Comparison of ENCODE assay signal across 9 mouse cellular contexts in the genomic region with DNA sequence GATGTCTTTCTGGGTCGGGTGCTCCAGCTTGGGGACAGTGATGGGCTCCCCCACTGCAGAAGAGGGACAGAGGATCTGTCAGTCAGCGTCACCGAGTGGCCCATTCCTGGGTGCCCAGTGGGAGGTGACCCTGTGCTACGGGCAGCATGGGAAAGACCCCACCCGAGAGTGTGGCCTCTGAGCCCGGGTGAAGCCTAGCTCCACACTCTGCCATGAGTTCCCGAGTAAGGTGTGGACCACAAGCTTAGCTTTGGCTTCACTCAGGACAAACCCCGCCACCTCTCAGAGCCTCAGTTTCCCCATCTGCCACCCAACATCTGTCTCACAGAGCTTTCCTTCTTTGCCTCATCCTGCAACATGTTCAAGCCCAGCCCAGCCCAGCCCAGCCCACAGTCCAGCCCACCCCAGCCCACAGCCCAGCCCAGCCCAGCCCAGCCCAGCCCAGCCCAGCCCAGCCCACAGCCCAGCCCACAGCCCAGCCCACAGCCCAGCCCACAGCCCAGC. TPM values are rescaled to one million over a fixed set of nuclear protein-coding genes. Genes with fewer than 3 reads are reported as not detected.
DNase-seq lines count a peak whose midpoint lies in the region; ATAC-seq and TF ChIP-seq lines count a peak whose summit lies in the region.
"Had no signal": no experiment of that assay in that cellular context is flagged by ENCODE, and none has a peak within 500 bp of the region (broad histone marks: within the 10 kb centered on the region; RNA-seq: fewer than 3 reads in every experiment).

No protein-coding gene starts in this region.

- 55% methylated on average over 8 of the region's 8 CpGs for WGBS in forebrain, embryonic 12.5 days
- 46% methylated on average over 8 of the region's 8 CpGs for WGBS in liver, embryonic 11.5 days

- H3K4me2 ChIP-seq in forebrain, embryonic 12.5 days: no peak overlapping the region
- peak overlapping the region; percentile 10; the same call in 1 of the 2 replicates for H3K4me2 ChIP-seq in liver, embryonic 11.5 days

- intact Hi-C loops in heart, postnatal 36 days (cut with DNase I): no loop called here

- peaks cover 14% of the 10 kb centered on the region for H3K4me1 ChIP-seq in forebrain, embryonic 12.5 days
- peaks cover 28% of the 10 kb centered on the region for H3K4me1 ChIP-seq in liver, embryonic 11.5 days (replicated peaks; ENCODE audit: control insufficient read depth, insufficient read depth, low read length)

- no peaks in the 10 kb centered on the region for H3K36me3 ChIP-seq in forebrain, embryonic 12.5 days (replicated peaks)
- H3K36me3 ChIP-seq in liver, embryonic 11.5 days (ENCODE audit: control insufficient read depth, insufficient read depth, low read length): no peaks in the 10 kb centered on the region

- TF ChIP-seq CTCF in layer of hippocampus, adult 2 months (conservative IDR thresholded peaks at IDR 0.05): no peak

- H3K9me3 ChIP-seq in forebrain, embryonic 12.5 days: no peaks in the 10 kb centered on the region
- H3K9me3 ChIP-seq in liver, embryonic 11.5 days (ENCODE audit: control insufficient read depth, low read length): no peaks in the 10 kb centered on the region

- no peaks in the 10 kb centered on the region for H3K27me3 ChIP-seq in forebrain, embryonic 12.5 days
- no peaks in the 10 kb centered on the region for H3K27me3 ChIP-seq in liver, embryonic 11.5 days (replicated peaks; ENCODE audit: control insufficient read depth, insufficient read depth, low read length)

- peak; percentile 67 for ATAC-seq in forebrain, embryonic 12.5 days (ENCODE audit: low FRiP score)
- ATAC-seq in liver, embryonic 11.5 days (replicated peaks; ENCODE audit: low FRiP score): peak; percentile 40

- DNase-seq in heart, adult 11 months: peak; percentile 96
- DNase-seq in heart, postnatal 36 days: no peak
- peak; percentile 24 for DNase-seq in 3134 (ENCODE audit: extremely low read depth, insufficient read length, low spot score)
- DNase-seq in liver, embryonic 11.5 days (ENCODE audit: low spot score): no peak
- no peak for DNase-seq in layer of hippocampus, adult 2 months (ENCODE audit: low spot score in 2 of 2)
- DNase-seq in right cerebral cortex, postnatal 14 days: no peak
- no peak for DNase-seq in left cerebral cortex, adult 9 months (ENCODE audit: low spot score in 2 of 2)
- DNase-seq: thymus, adult 2 months had no signal

- no peak overlapping the region for H3K27ac ChIP-seq in forebrain, embryonic 12.5 days
- H3K27ac ChIP-seq in liver, embryonic 11.5 days (ENCODE audit: low read depth, low read length): no peak overlapping the region
- no peak overlapping the region for H3K27ac ChIP-seq in layer of hippocampus, adult 2 months

- H3K4me3 ChIP-seq in forebrain, embryonic 12.5 days (replicated peaks): no peak overlapping the region
- H3K4me3 ChIP-seq in liver, embryonic 11.5 days (ENCODE audit: low read depth, low read length): no peak overlapping the region
- H3K4me3 ChIP-seq in layer of hippocampus, adult 2 months: no peak overlapping the region

- H3K9ac ChIP-seq in forebrain, embryonic 12.5 days: no peak overlapping the region
- no peak overlapping the region for H3K9ac ChIP-seq in liver, embryonic 11.5 days (ENCODE audit: low read depth, low read length)

RNA-seq across cellular contexts. Expression of gene Uvrag, which starts 13.8 kb away (rescaled TPM):
- total RNA-seq in heart, postnatal 36 days (2021): 10 to 100 TPM; 21.6 to 28.6 TPM
- polyA plus RNA-seq in forebrain, embryonic 12.5 days (2016; fragmentation: Nextera tagmentation; extraction: Ambion mirVana): 14.8 and 16.1 TPM in 2 replicates
- 14.5 and 16.2 TPM in 2 replicates for polyA plus RNA-seq in liver, embryonic 11.5 days (2014; fragmentation: Nextera tagmentation; extraction: Ambion mirVana)
- total RNA-seq in layer of hippocampus, adult 2 months (2021): 10 to 100 TPM; 48.9 to 52.4 TPM

RNA-seq across cellular contexts. Expression of gene Dgat2, which starts 27.8 kb away (rescaled TPM):
- total RNA-seq in heart, postnatal 36 days (2021): 100 to 1,000 TPM; 395 to 404 TPM
- 8.4 and 8.6 TPM in 2 replicates for polyA plus RNA-seq in forebrain, embryonic 12.5 days (2016; fragmentation: Nextera tagmentation; extraction: Ambion mirVana)
- 59.9 and 60.1 TPM in 2 replicates for polyA plus RNA-seq in liver, embryonic 11.5 days (2014; fragmentation: Nextera tagmentation; extraction: Ambion mirVana)
- 100 to 1,000 TPM; 111 TPM for total RNA-seq in layer of hippocampus, adult 2 months (2021)

Comparison
In these comparisons a context has a peak if more than half of its experiments do, and no peak if none do; other contexts are left out.
1. DNase-seq: peak in heart, adult 11 months (single experiment) and 3134 (single experiment); none in heart, postnatal 36 days (0 of 2), liver, embryonic 11.5 days (single experiment), layer of hippocampus, adult 2 months (0 of 2), right cerebral cortex, postnatal 14 days (single experiment) and left cerebral cortex, adult 9 months (0 of 2).